Mouse (Mus musculus) thymus, adult 2 months (tissue): Measurements from ENCODE around the gene Elovl6.

Source experiments
- CTCF ChIP-seq: fragments of 200-500 bp; IDR thresholded peaks from 2 replicates; pipeline ENCODE4 v1.5.1; 2012; ENCODE audit warnings: mild to moderate bottlenecking, control low read depth, low read length, moderate library complexity, borderline replicate concordance; ENCODE audit not compliant: control insufficient read depth, poor library complexity, insufficient read depth; ENCODE audit errors: extremely low read depth
- POLR2A ChIP-seq: fragments of 200-500 bp; IDR thresholded peaks from 2 replicates; pipeline ENCODE4 v1.6.1; 2012; ENCODE audit warnings: mild to moderate bottlenecking, low read length, control low read depth, moderate library complexity; ENCODE audit not compliant: control insufficient read depth, poor library complexity, insufficient read depth; ENCODE audit errors: extremely low read depth

DNA sequence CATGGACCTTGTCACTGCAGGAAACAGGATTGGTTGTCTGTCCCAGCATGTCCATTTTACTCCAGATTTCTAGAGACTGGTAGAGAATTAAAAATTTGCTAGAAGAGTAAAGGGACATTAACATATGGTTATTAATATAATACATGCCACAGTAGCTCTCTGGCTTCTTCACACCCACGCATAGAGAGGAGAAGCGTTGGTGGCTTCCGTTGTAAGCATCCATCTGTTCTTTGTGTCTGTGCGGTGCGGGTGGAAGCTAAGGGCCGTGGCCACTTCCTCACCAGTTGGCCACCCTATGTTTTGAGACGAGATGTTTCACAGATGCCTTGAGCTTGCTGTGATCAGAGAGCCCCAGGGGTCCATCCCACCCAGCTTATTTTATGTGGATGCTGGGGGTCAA is 109.5 kb downstream of the Elovl6 start:
- TF ChIP-seq CTCF (no peak), POLR2A (no peak)
